Mouse (Mus musculus): ENCODE measurements around the gene Med24.

DNA sequence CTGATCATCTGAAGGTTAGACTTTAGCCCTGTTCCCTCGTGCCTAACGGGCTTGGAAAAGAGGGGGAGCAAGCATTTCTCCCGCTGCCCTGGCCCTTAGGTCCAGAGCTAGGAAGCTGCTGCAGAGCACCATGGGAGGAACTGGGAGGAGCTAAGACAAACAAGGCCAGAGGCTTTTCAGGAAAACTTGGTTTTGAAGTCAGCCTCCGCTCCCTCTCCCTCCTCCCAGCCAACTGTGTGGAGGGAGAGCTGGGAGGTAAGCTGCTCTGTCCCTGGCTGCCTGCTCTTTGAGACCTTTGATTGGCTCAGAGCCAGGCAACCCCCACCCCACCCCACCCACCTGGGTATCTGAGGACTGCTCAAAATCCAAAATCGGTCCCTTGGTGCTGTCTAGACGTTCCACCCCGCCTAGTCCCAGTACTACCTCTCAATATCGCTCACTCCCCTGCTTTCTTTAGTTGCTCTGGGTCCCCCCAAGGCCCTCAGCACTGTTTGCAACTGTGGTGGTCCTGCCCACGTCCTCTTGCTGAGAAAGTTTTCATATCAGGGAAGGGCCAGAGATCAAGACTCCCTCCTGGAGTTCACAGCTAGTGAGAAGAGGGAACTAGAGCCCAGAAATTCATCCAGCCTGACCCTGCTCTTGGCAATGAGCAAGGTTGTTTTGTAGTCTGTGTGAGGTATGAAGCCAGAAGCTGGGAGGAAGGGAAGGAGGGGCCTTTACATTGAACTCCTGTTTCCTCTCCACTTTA, 47.8 kb upstream of the Med24 start:
- TF ChIP-seq CTCF (IDR thresholded peaks at IDR 0.05; ENCODE audit: insufficient read depth, low read length) (no peak), POLR2A (IDR thresholded peaks at IDR 0.05; ENCODE audit: borderline replicate concordance, extremely low read depth, low read depth, low read length) (peak; percentile 94; the same call in 1 of the 2 replicates)
